Mouse (Mus musculus) embryonic fibroblast, embryonic 13.5 days (primary cell): ENCODE data around the gene Olfr160. TPM values are rescaled to one million over a fixed set of nuclear protein-coding genes. Genes with fewer than 3 reads are reported as not detected.

Experiments
- H3K27ac ChIP-seq: 2 replicates; pipeline ENCODE4 v1.5.1; 2012; ENCODE audit warnings: low read length, control low read depth, inconsistent platforms; ENCODE audit not compliant: insufficient read depth
- H3K4me1 ChIP-seq: 2 replicates; pipeline ENCODE4 v1.6.1; 2011; ENCODE audit warnings: low read length; ENCODE audit not compliant: control insufficient read depth, insufficient read depth
- H3K4me3 ChIP-seq: 2 replicates; pipeline ENCODE4 v1.5.1; 2011; ENCODE audit warnings: mild to moderate bottlenecking, control low read depth, low read length; ENCODE audit not compliant: insufficient read depth
- CTCF ChIP-seq: IDR thresholded peaks from 2 replicates; pipeline ENCODE4 v1.5.1; 2011; ENCODE audit warnings: mild to moderate bottlenecking, control low read depth, low read length, moderate library complexity, borderline replicate concordance; ENCODE audit not compliant: insufficient read depth
- POLR2A ChIP-seq: IDR thresholded peaks from 2 replicates; pipeline ENCODE4 v1.6.1; 2011; ENCODE audit warnings: low read depth, mild to moderate bottlenecking, control low read depth, low read length, moderate library complexity
- polyA plus RNA-seq: library from polyadenylated mRNA; stranded (reverse); fragments of >200 nt; gene quantifications from 2 replicates; pipeline ENCODE4 v1.2.4, GENCODE M21; 2011; ENCODE audit warnings: low read depth; ENCODE audit not compliant: missing spikeins, insufficient read length

The Olfr160 gene
- polyA plus RNA-seq, 1 experiment: not detected

GRCm38 (mm10) chr9:37687288-37687940, 28.6 kb downstream of the Olfr160 start:
- no peak for TF ChIP-seq POLR2A
- no peak for TF ChIP-seq CTCF
- Histone ChIP-seq H3K27ac (peak overlapping the region; percentile 73), H3K4me3 (no peak overlapping the region), H3K4me1 (no peaks in the 10 kb centered on the region)

- Histone ChIP-seq H3K4me3 (no peak overlapping the region), H3K27ac (no peak overlapping the region), H3K4me1 (no peaks in the 10 kb centered on the region)
- no peak for TF ChIP-seq CTCF
- TF ChIP-seq POLR2A: no peak
Measured at GRCm38 (mm10) chr9:37681123-37681522, 34.9 kb downstream of the Olfr160 start.

GRCm38 (mm10) chr9:37675287-37675686, 40.8 kb downstream of the Olfr160 start:
- TF ChIP-seq POLR2A: no peak
- no peaks in the 10 kb centered on the region for H3K4me1 ChIP-seq
- no peak overlapping the region for H3K4me3 ChIP-seq
- no peak overlapping the region for H3K27ac ChIP-seq

- no peak for TF ChIP-seq CTCF
- TF ChIP-seq POLR2A: no peak
- Histone ChIP-seq H3K27ac (no peak overlapping the region), H3K4me1 (no peaks in the 10 kb centered on the region), H3K4me3 (no peak overlapping the region)
Measured at GRCm38 (mm10) chr9:37670261-37670660, 45.8 kb downstream of the Olfr160 start.

- no peak for TF ChIP-seq POLR2A
- no peak for TF ChIP-seq CTCF
- Histone ChIP-seq H3K4me3 (no peak overlapping the region), H3K4me1 (no peaks in the 10 kb centered on the region), H3K27ac (no peak overlapping the region)
Measured at GRCm38 (mm10) chr9:37669678-37670077, 46.4 kb downstream of the Olfr160 start.

- TF ChIP-seq POLR2A: no peak
- no peak for TF ChIP-seq CTCF
- Histone ChIP-seq H3K4me1 (no peaks in the 10 kb centered on the region), H3K4me3 (no peak within 1 kb of the TSS), H3K27ac (no peak within 1 kb of the TSS)
Measured at GRCm38 (mm10) chr9:37669115-37669514, 46.9 kb downstream of the Olfr160 start, which contains the start of gene Panx3. Panx3 (minus strand) TSS chr9:37669235.

GRCm38 (mm10) chr9:37666045-37666444, 50.0 kb downstream of the Olfr160 start:
- Histone ChIP-seq H3K4me3 (no peak overlapping the region), H3K4me1 (no peaks in the 10 kb centered on the region)

GRCm38 (mm10) chr9:37664604-37665003, 51.4 kb downstream of the Olfr160 start:
- Histone ChIP-seq H3K27ac (no peak overlapping the region), H3K4me1 (no peaks in the 10 kb centered on the region), H3K4me3 (no peak overlapping the region)
- TF ChIP-seq CTCF: no peak
- no peak for TF ChIP-seq POLR2A

More at GRCm38 (mm10) chr9:37666045-37666444, 50.0 kb downstream of the Olfr160 start:
- no peak overlapping the region for H3K27ac ChIP-seq
- no peak for TF ChIP-seq CTCF
- TF ChIP-seq POLR2A: no peak

- TF ChIP-seq CTCF: no peak
- no peak for TF ChIP-seq POLR2A
- H3K27ac ChIP-seq: no peak overlapping the region
- H3K4me1 ChIP-seq: no peaks in the 10 kb centered on the region
- H3K4me3 ChIP-seq: no peak overlapping the region
Measured at GRCm38 (mm10) chr9:37663210-37663609, 52.8 kb downstream of the Olfr160 start.

- H3K27ac ChIP-seq: no peak overlapping the region
- H3K4me3 ChIP-seq: no peak overlapping the region
- no peaks in the 10 kb centered on the region for H3K4me1 ChIP-seq
- TF ChIP-seq POLR2A (no peak), CTCF (no peak)
Measured at GRCm38 (mm10) chr9:37659413-37659812, 56.6 kb downstream of the Olfr160 start.

Other genes with a start within 250 kb of the Olfr160 start
- gene Msantd2, start 226.9 kb downstream of the Olfr160 start, polyA plus RNA-seq: 22.0 and 32.3 TPM in 2 replicates
- gene Esam, start 188.2 kb downstream of the Olfr160 start, polyA plus RNA-seq: 0.28 and 0.62 TPM in 2 replicates
- gene Vsig2, start 177.0 kb downstream of the Olfr160 start, polyA plus RNA-seq: not detected in 2 replicates
- gene Nrgn, start 163.3 kb downstream of the Olfr160 start, polyA plus RNA-seq: 0.75 TPM in 1 of 2 replicates, not detected in the other
- 10.5 and 16.1 TPM in 2 replicates for gene Siae, start 160.6 kb downstream of the Olfr160 start, polyA plus RNA-seq
- gene Spa17, start 102.5 kb downstream of the Olfr160 start, polyA plus RNA-seq: 2.5 and 3.5 TPM in 2 replicates
- gene Tbrg1, start 58.9 kb downstream of the Olfr160 start, polyA plus RNA-seq: 140 and 159 TPM in 2 replicates
- gene Panx3, start 47.0 kb downstream of the Olfr160 start, polyA plus RNA-seq: not detected in 2 replicates
- not detected in 2 replicates for gene Olfr874, start 28.9 kb upstream of the Olfr160 start, polyA plus RNA-seq
- not detected in 2 replicates for gene Olfr875, start 55.6 kb upstream of the Olfr160 start, polyA plus RNA-seq
- not detected in 2 replicates for gene Olfr876, start 86.8 kb upstream of the Olfr160 start, polyA plus RNA-seq
- gene Olfr877, start 138.0 kb upstream of the Olfr160 start, polyA plus RNA-seq: not detected in 2 replicates
- gene Olfr145, start 180.5 kb upstream of the Olfr160 start, polyA plus RNA-seq: not detected in 2 replicates
- not detected in 2 replicates for gene Olfr878, start 201.6 kb upstream of the Olfr160 start, polyA plus RNA-seq